Mouse (Mus musculus) ES-Bruce4 (cell line): ENCODE measurements at regions not wholly inside any gene's neighbourhood (a gene's known extent, or its start where the extent isn't known, plus 50 kb on each side); places are given as distances from the start of the nearest gene placed in this dataset.

Experiments used
- H3K27ac ChIP-seq: 2 replicates; pipeline ENCODE4 v1.5.1; 2012; ENCODE audit warnings: low read length, inconsistent platforms; ENCODE audit not compliant: insufficient read depth
- H3K27me3 ChIP-seq: 2 replicates; pipeline ENCODE4 v1.6.1; 2012; ENCODE audit warnings: mild to moderate bottlenecking, low read length, inconsistent platforms; ENCODE audit not compliant: control insufficient read depth, poor library complexity, insufficient read depth, severe bottlenecking
- H3K36me3 ChIP-seq: 2 replicates; pipeline ENCODE4 v1.6.1; 2012; ENCODE audit warnings: inconsistent platforms, mild to moderate bottlenecking, low read length, moderate library complexity; ENCODE audit not compliant: control insufficient read depth, poor library complexity, insufficient read depth, severe bottlenecking
- H3K4me1 ChIP-seq: one replicate; pipeline ENCODE4 v1.8.1; 2011; ENCODE audit warnings: low read length; ENCODE audit not compliant: control insufficient read depth, insufficient read depth
- H3K4me3 ChIP-seq: 2 replicates; pipeline ENCODE4 v1.5.1; 2011; ENCODE audit warnings: low read depth, mild to moderate bottlenecking, low read length
- H3K9ac ChIP-seq: 2 replicates; pipeline ENCODE4 v1.6.1; 2012; ENCODE audit warnings: low read depth, mild to moderate bottlenecking, inconsistent platforms; ENCODE audit not compliant: poor library complexity, severe bottlenecking
- H3K9me3 ChIP-seq: replicated peaks from 2 replicates; pipeline ENCODE4 v1.6.1; 2012; ENCODE audit warnings: mild to moderate bottlenecking, low read length, inconsistent platforms; ENCODE audit not compliant: control insufficient read depth, poor library complexity, insufficient read depth, severe bottlenecking
- CTCF ChIP-seq: IDR thresholded peaks from one replicate; pipeline ENCODE4 v1.8.1; 2011; ENCODE audit warnings: low read depth, low read length
- EP300 ChIP-seq: IDR thresholded peaks from 2 replicates; pipeline ENCODE4 v1.6.1; 2011; ENCODE audit warnings: low read depth, low read length; ENCODE audit not compliant: insufficient read depth
- POLR2A ChIP-seq: IDR thresholded peaks from one replicate; pipeline ENCODE4 v1.8.1; 2011; ENCODE audit warnings: low read length; ENCODE audit not compliant: insufficient read depth

DNA sequence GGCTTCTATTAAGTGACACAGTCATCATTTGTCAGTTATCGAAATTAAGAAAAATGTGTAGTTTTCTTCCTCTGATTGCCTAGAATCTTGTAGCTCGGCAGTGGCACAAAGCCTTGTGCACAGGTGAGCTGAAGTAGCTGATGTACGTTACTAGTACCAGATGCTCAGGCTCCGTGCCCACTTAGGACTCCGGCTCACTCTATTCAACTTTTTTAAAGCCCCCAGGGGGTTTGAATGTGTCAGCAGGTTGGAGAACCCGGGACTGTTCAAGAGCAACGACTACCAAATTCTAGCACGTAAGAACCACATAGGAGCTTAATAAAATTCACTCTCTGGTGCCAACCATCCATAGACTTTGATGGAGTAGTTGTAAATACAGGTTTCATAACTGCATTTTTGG is 371.0 kb downstream of the Pros1 start:
- H3K4me3 ChIP-seq, result no peak overlapping the region
- no peaks in the 10 kb centered on the region for H3K36me3 ChIP-seq
- H3K9me3 ChIP-seq, result no peaks in the 10 kb centered on the region
- no peaks in the 10 kb centered on the region for H3K27me3 ChIP-seq
- H3K27ac ChIP-seq, result no peak overlapping the region
- TF ChIP-seq CTCF, result no peak
- TF ChIP-seq EP300, result no peak
- TF ChIP-seq POLR2A, result no peak
- H3K4me1 ChIP-seq, result no peaks in the 10 kb centered on the region
- no peak overlapping the region for H3K9ac ChIP-seq

DNA sequence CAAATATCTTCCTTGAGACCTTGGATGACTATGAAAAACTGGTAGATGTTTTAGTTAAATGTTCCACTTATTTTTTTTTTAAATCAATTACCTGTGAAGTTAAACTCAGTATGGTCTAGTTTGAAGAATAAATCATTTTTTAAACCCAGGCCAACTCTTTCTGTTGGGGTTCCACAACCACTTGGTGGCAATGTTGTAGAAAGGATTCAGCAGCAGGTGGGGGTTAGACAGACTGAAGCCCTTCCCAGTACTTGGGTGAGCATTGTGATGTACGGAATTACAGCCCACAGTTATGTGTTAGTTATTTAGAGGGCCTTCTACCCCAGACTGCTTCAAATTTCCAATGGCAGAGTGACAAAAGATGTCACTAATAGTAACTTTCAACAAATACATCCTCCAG is 375.0 kb downstream of the Pros1 start:
- TF ChIP-seq EP300, result no peak
- no peak for TF ChIP-seq CTCF
- no peak for TF ChIP-seq POLR2A
- no peaks in the 10 kb centered on the region for H3K4me1 ChIP-seq
- no peak overlapping the region for H3K27ac ChIP-seq
- H3K27me3 ChIP-seq, result no peaks in the 10 kb centered on the region
- H3K9ac ChIP-seq, result no peak overlapping the region
- no peaks in the 10 kb centered on the region for H3K9me3 ChIP-seq
- H3K36me3 ChIP-seq, result no peaks in the 10 kb centered on the region
- H3K4me3 ChIP-seq, result no peak overlapping the region

DNA sequence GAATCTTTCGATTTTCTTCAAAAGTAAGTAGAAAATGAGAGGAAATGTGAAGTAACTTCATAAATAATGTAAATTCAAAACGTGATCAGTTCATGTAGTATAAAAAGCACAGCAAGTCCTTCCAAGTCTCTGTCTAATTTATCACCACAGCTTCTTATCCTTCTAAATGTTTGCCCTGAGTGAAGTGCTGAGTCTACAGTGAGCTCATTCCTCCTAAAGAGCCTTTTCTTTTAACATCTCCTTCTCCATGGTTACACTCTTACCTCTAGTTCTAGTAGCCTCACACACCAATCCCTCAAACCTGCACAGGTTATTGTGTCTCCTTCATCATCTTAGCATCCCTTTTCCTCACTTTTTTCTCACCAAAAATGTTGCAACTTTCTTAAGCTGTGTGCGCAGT is 375.5 kb downstream of the Pros1 start:
- H3K27me3 ChIP-seq, result no peaks in the 10 kb centered on the region
- H3K9me3 ChIP-seq, result no peaks in the 10 kb centered on the region
- no peak overlapping the region for H3K9ac ChIP-seq
- TF ChIP-seq CTCF (no peak), EP300 (no peak), POLR2A (no peak)
- H3K4me3 ChIP-seq, result no peak overlapping the region
- no peak overlapping the region for H3K27ac ChIP-seq
- no peaks in the 10 kb centered on the region for H3K4me1 ChIP-seq
- no peaks in the 10 kb centered on the region for H3K36me3 ChIP-seq

DNA sequence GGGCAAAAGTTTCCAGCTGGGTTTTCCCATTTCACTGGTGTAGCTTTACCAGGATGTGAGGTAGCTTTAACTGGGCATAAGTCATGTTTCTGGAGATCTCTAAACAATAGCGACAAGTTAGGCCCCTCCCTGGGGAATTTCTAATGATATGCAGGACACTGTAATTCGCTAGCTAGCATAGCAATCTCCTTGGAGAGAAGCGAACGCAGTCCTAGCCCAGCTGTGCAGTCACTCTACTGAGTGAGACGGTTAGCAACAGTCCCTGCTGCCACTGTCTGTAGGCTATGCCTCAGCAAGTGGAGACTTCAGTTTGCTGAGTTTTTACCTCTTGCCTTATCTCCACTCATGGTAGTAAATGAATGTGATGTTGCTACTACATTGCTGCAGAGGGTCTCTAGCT is 416.1 kb downstream of the Pros1 start:
- H3K27ac ChIP-seq, result no peak overlapping the region
- H3K4me1 ChIP-seq, result no peaks in the 10 kb centered on the region
- no peak overlapping the region for H3K9ac ChIP-seq
- no peak overlapping the region for H3K4me3 ChIP-seq
- H3K9me3 ChIP-seq, result no peaks in the 10 kb centered on the region
- TF ChIP-seq POLR2A (no peak), EP300 (no peak), CTCF (no peak)
- H3K27me3 ChIP-seq, result no peaks in the 10 kb centered on the region
- H3K36me3 ChIP-seq, result no peaks in the 10 kb centered on the region

DNA sequence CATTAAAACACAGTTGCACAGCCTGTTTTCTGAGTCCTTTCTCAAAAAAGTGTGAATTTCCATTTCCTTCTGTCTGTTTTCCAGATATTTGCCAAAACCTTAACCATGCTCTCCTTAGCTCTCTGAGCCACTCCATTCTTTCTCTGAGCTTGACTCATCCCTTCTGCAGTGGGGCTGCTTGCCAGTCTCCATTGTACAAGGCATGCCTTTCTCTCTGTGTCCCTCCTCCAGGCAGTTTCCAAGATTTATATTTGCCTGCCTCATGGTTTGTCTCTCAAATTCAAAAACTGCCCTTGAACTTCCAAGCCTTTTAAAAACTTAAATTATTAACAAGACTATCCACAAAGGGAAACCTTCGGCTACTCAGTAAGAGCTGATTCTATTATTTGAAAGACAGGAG is 423.4 kb downstream of the Pros1 start:
- H3K4me1 ChIP-seq, result no peaks in the 10 kb centered on the region
- no peak overlapping the region for H3K9ac ChIP-seq
- H3K4me3 ChIP-seq, result no peak overlapping the region
- H3K27ac ChIP-seq, result no peak overlapping the region
- TF ChIP-seq CTCF, result no peak
- TF ChIP-seq EP300, result no peak
- TF ChIP-seq POLR2A, result no peak
- no peaks in the 10 kb centered on the region for H3K27me3 ChIP-seq
- no peaks in the 10 kb centered on the region for H3K9me3 ChIP-seq
- no peaks in the 10 kb centered on the region for H3K36me3 ChIP-seq

DNA sequence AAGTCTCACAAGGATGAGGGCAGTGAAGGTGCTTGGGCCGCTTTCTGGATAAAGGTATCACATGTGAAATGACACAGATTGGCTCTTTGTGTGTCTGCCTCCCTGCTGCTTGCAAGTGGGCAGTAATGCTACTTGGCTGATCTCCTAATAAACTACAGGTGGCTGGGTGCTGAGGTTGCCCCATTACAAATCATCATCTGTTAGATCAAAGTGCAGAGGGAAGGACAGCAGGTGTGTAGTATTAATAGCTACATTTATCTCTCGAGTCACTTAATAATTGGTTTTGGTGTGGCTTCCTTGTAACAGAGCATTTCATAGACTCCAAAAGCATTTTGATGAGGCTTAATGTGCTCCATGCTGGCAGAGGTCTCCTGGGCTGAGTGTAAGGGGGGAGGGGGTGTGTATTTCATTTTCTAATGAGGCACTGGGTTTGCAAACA is 424.2 kb downstream of the Pros1 start:
- H3K9ac ChIP-seq, result no peak overlapping the region

More for the DNA sequence above, 424.2 kb downstream of the Pros1 start:
- no peaks in the 10 kb centered on the region for H3K27me3 ChIP-seq
- no peak overlapping the region for H3K4me3 ChIP-seq
- TF ChIP-seq EP300 (no peak), POLR2A (no peak), CTCF (no peak)
- no peaks in the 10 kb centered on the region for H3K36me3 ChIP-seq
- H3K27ac ChIP-seq, result no peak overlapping the region
- no peaks in the 10 kb centered on the region for H3K9me3 ChIP-seq
- H3K4me1 ChIP-seq, result no peaks in the 10 kb centered on the region
